Mouse (Mus musculus) heart, embryonic 14.5 days (tissue): ENCODE measurements around the gene Tyw1. TPM values are rescaled to one million over a fixed set of nuclear protein-coding genes. Genes with fewer than 3 reads are reported as not detected.
"Not testable (repeated sequence)": the region's sequence is repeated elsewhere in the genome, so short reads cannot be mapped to it uniquely, and the experiment has no call there.

ENCODE experiments used
- ATAC-seq: fragments of 200-750 bp; cut with Nextera tagmentation; 2 replicates; pipeline ENCODE4 v1.8.0; 2017; ENCODE audit warnings: low read depth, moderate TSS enrichment; ENCODE audit not compliant: insufficient number of reproducible peaks, insufficient read depth, low FRiP score
- H3K27ac ChIP-seq, 2 experiments: fragments of 200-500 bp in 1 of 2; fragments of 300-500 bp in 1 of 2; sonication (generic) in 1 of 2; replicated peaks in 1 of 2; 2 replicates each; pipeline ENCODE4 v1.5.1; 2012 to 2014; ENCODE audit warnings: low read depth in 2 of 2, low read length in 2 of 2, control low read depth in 1 of 2, mild to moderate bottlenecking in 1 of 2, mixed read lengths in 1 of 2; ENCODE audit not compliant: control insufficient read depth in 1 of 2, insufficient read depth in 1 of 2
- H3K27me3 ChIP-seq: fragments of 300-500 bp; sonication (generic); 2 replicates; pipeline ENCODE4 v1.6.1; 2014; ENCODE audit warnings: mild to moderate bottlenecking, low read length, control low read depth; ENCODE audit not compliant: control insufficient read depth, insufficient read depth
- H3K36me3 ChIP-seq: fragments of 300-500 bp; sonication (generic); 2 replicates; pipeline ENCODE4 v1.6.1; 2014; ENCODE audit warnings: mild to moderate bottlenecking, control low read depth, low read length, mixed read lengths; ENCODE audit not compliant: control insufficient read depth, insufficient read depth
- H3K4me1 ChIP-seq, 2 experiments: fragments of 200-500 bp in 1 of 2; fragments of 300-500 bp in 1 of 2; sonication (generic) in 1 of 2; 2 replicates each; pipeline ENCODE4 v1.6.1; 2012 to 2014; ENCODE audit warnings: low read length in 2 of 2, control low read depth in 1 of 2, mixed read lengths in 1 of 2; ENCODE audit not compliant: control insufficient read depth in 2 of 2, insufficient read depth in 2 of 2
- H3K4me2 ChIP-seq: fragments of 300-500 bp; sonication (generic); 2 replicates; pipeline ENCODE4 v1.6.1; 2014; ENCODE audit warnings: mild to moderate bottlenecking, low read length
- H3K4me3 ChIP-seq, 2 experiments: fragments of 200-500 bp in 1 of 2; fragments of 300-500 bp in 1 of 2; sonication (generic) in 1 of 2; 2 replicates each; pipeline ENCODE4 v1.5.1; 2012 to 2014; ENCODE audit warnings: low read length in 2 of 2, mild to moderate bottlenecking in 2 of 2, control low read depth in 1 of 2, low read depth in 1 of 2, moderate library complexity in 1 of 2; ENCODE audit not compliant: control insufficient read depth in 1 of 2, insufficient read depth in 1 of 2
- H3K9ac ChIP-seq: fragments of 300-500 bp; sonication (generic); 2 replicates; pipeline ENCODE4 v1.6.1; 2014; ENCODE audit warnings: mild to moderate bottlenecking, low read length
- H3K9me3 ChIP-seq: fragments of 300-500 bp; sonication (generic); 2 replicates; pipeline ENCODE4 v1.6.1; 2016; ENCODE audit warnings: low read length, control low read depth; ENCODE audit not compliant: control insufficient read depth
- WGBS: fragments of 180-500 bp; shearing (Covaris S2); extraction: QIAGEN DNeasy Blood & Tissue Kit; methylation state at CpG from one replicate; pipeline ENCODE4 v1.1.7; 2014; 5-methylcytosine and 5-hydroxymethylcytosine counted together
- polyA plus RNA-seq: library from polyadenylated mRNA; unstranded; fragments of >200 nt; fragmentation: Nextera tagmentation; extraction: Ambion mirVana; gene quantifications from 2 replicates; pipeline ENCODE4 v1.2.1, GENCODE M21; 2014

Tyw1 gene
- polyA plus RNA-seq, 1 experiment from 2014 or later = 16.5 TPM

GRCm38 (mm10) chr5:130241426-130241825 is 14.0 kb upstream of the Tyw1 start:
- no peaks in the 10 kb centered on the region for H3K9me3 ChIP-seq
- no peaks in the 10 kb centered on the region for H3K27me3 ChIP-seq
- no peak for ATAC-seq
- H3K9ac ChIP-seq = no peak overlapping the region
- H3K4me2 ChIP-seq = no peak overlapping the region
- WGBS = 84% methylated on average over 12 of the region's 12 CpGs
- no peak overlapping the region for H3K27ac ChIP-seq
- peaks cover 96% of the 10 kb centered on the region for H3K36me3 ChIP-seq
- H3K4me3 ChIP-seq = no peak overlapping the region
- no peaks in the 10 kb centered on the region for H3K4me1 ChIP-seq

GRCm38 (mm10) chr5:130247823-130248222 is 7.6 kb upstream of the Tyw1 start:
- Histone ChIP-seq H3K4me3 (no peak overlapping the region), H3K36me3 (peaks cover 99% of the 10 kb centered on the region), H3K9ac (no peak overlapping the region), H3K4me1 (no peaks in the 10 kb centered on the region), H3K4me2 (no peak overlapping the region), H3K27ac (no peak overlapping the region), H3K9me3 (no peaks in the 10 kb centered on the region), H3K27me3 (no peaks in the 10 kb centered on the region)
- 63% methylated on average over 5 of the region's 5 CpGs for WGBS
- no peak for ATAC-seq

GRCm38 (mm10) chr5:130254164-130255016 is 1.0 kb upstream of the Tyw1 start:
- Histone ChIP-seq H3K9ac (peak overlapping the region; percentile 91), H3K4me3 (peak overlapping the region; percentile 76 to 100), H3K36me3 (peaks cover 45% of the 10 kb centered on the region), H3K4me1 (peaks cover 0 to 15% of the 10 kb centered on the region in 2 experiments; a peak in 2 of 4 replicates), H3K9me3 (no peaks in the 10 kb centered on the region), H3K27ac (peak overlapping the region; percentile 91 to 99), H3K4me2 (peak overlapping the region; percentile 77), H3K27me3 (no peaks in the 10 kb centered on the region)
- 8% methylated on average over 19 of the region's 19 CpGs for WGBS
- ATAC-seq = no peak

GRCm38 (mm10) chr5:130255799-130256525 is 543 bp downstream of the Tyw1 start:
- H3K9ac ChIP-seq = peak overlapping the region; percentile 63
- 24% methylated on average over 20 of the region's 20 CpGs for WGBS

GRCm38 (mm10) chr5:130256678-130257271 is 1.4 kb downstream of the Tyw1 start:
- H3K9me3 ChIP-seq = no peaks in the 10 kb centered on the region
- H3K36me3 ChIP-seq = peaks cover 25% of the 10 kb centered on the region
- peak overlapping the region; percentile 76 to 97 for H3K4me3 ChIP-seq
- H3K4me2 ChIP-seq = peak overlapping the region; percentile 77
- peaks cover 0 to 15% of the 10 kb centered on the region in 2 experiments; a peak in 2 of 4 replicates for H3K4me1 ChIP-seq
- no peaks in the 10 kb centered on the region for H3K27me3 ChIP-seq
- peak overlapping the region; percentile 89 for H3K9ac ChIP-seq
- under 1% methylated on average over 25 of the region's 25 CpGs for WGBS
- H3K27ac ChIP-seq = peak overlapping the region; percentile 79 to 94
- peak; percentile 90 for ATAC-seq

More at GRCm38 (mm10) chr5:130255799-130256525, 543 bp downstream of the Tyw1 start:
- peak overlapping the region; percentile 43 to 76 for H3K4me3 ChIP-seq
- peak overlapping the region; percentile 77 for H3K4me2 ChIP-seq
- not testable (repeated sequence) for ATAC-seq, H3K27me3 ChIP-seq, H3K9me3 ChIP-seq
- H3K27ac ChIP-seq = peak overlapping the region; percentile 60 to 79; a peak in 3 of 4 replicates
- H3K36me3 ChIP-seq = peaks cover 30% of the 10 kb centered on the region
- peaks cover 0 to 15% of the 10 kb centered on the region in 2 experiments; a peak in 2 of 4 replicates for H3K4me1 ChIP-seq

- Histone ChIP-seq H3K9ac (peak overlapping the region; percentile 89), H3K4me1 (peaks cover 0 to 15% of the 10 kb centered on the region in 2 experiments; a peak in 2 of 4 replicates), H3K9me3 (no peaks in the 10 kb centered on the region), H3K36me3 (peaks cover 23% of the 10 kb centered on the region), H3K4me2 (peak overlapping the region; percentile 77), H3K27ac (peak overlapping the region; percentile 71 to 94; a peak in 3 of 4 replicates), H3K4me3 (peak overlapping the region; percentile 76 to 97), H3K27me3 (no peaks in the 10 kb centered on the region)
- 7% methylated on average over 8 of the region's 8 CpGs for WGBS
- ATAC-seq = no peak
These were observed 1.9 kb downstream of the Tyw1 start for GRCm38 (mm10) chr5:130257303-130257702.

GRCm38 (mm10) chr5:130263454-130263853 is 8.0 kb downstream of the Tyw1 start:
- H3K27ac ChIP-seq = no peak overlapping the region
- no peak for ATAC-seq
- no peak overlapping the region for H3K4me2 ChIP-seq
- peaks cover 52% of the 10 kb centered on the region for H3K36me3 ChIP-seq
- H3K27me3 ChIP-seq = no peaks in the 10 kb centered on the region
- 74% methylated on average over 11 of the region's 11 CpGs for WGBS
- H3K4me3 ChIP-seq = no peak overlapping the region
- H3K4me1 ChIP-seq = no peaks in the 10 kb centered on the region
- H3K9me3 ChIP-seq = no peaks in the 10 kb centered on the region
- H3K9ac ChIP-seq = no peak overlapping the region
